Mouse (Mus musculus) cerebellum, adult 11-12 months (tissue): Measurements from ENCODE around the gene Zfp473.
"Not testable (repeated sequence)": the region's sequence is repeated elsewhere in the genome, so short reads cannot be mapped to it uniquely, and the experiment has no call there.

Source experiments
- DNase-seq: peaks from one replicate; pipeline ENCODE4 v3.0.0; 2022

Zfp473 gene

GRCm38 (mm10) chr7:44750950-44751349, at the start of gene Zfp473:
Gene Zfp473 (minus strand): TSS chr7:44751050.
- not testable (repeated sequence) for DNase-seq

- DNase-seq, result no peak
These were observed 41.9 kb upstream of the Zfp473 start for GRCm38 (mm10) chr7:44792781-44793180.

GRCm38 (mm10) chr7:44790066-44790465, 39.2 kb upstream of the Zfp473 start:
- DNase-seq, result no peak

- no peak for DNase-seq
These were observed 38.7 kb upstream of the Zfp473 start for GRCm38 (mm10) chr7:44789531-44789930.

GRCm38 (mm10) chr7:44780101-44780500, 29.3 kb upstream of the Zfp473 start:
- no peak for DNase-seq

- no peak for DNase-seq
These were observed 26.1 kb upstream of the Zfp473 start for GRCm38 (mm10) chr7:44776849-44777498.

- no peak for DNase-seq
These were observed 21.8 kb upstream of the Zfp473 start for GRCm38 (mm10) chr7:44772591-44773204.

GRCm38 (mm10) chr7:44770046-44770578, 19.3 kb upstream of the Zfp473 start:
- no peak for DNase-seq

- DNase-seq, result no peak
These were observed 17.3 kb upstream of the Zfp473 start for GRCm38 (mm10) chr7:44768129-44768528.

- DNase-seq, result no peak
These were observed 9.5 kb upstream of the Zfp473 start for GRCm38 (mm10) chr7:44760366-44760765.

- no peak for DNase-seq
These were observed 6.3 kb upstream of the Zfp473 start for GRCm38 (mm10) chr7:44757164-44757563.

GRCm38 (mm10) chr7:44748101-44749044, 2.5 kb downstream of the Zfp473 start, which contains the start of gene Vrk3:
Gene Vrk3 (plus strand): TSS chr7:44748413.
- peak; percentile 97 for DNase-seq

GRCm38 (mm10) chr7:44747115-44747514, 3.7 kb downstream of the Zfp473 start:
- no peak for DNase-seq

GRCm38 (mm10) chr7:44745076-44745475, 5.8 kb downstream of the Zfp473 start:
- peak; percentile 68 for DNase-seq

- DNase-seq, result no peak
These were observed 6.6 kb downstream of the Zfp473 start for GRCm38 (mm10) chr7:44744270-44744669.

GRCm38 (mm10) chr7:44741361-44741760, 9.5 kb downstream of the Zfp473 start:
- DNase-seq, result no peak

GRCm38 (mm10) chr7:44733723-44734122, 17.1 kb downstream of the Zfp473 start:
- DNase-seq, result no peak

- no peak for DNase-seq
These were observed 22.5 kb downstream of the Zfp473 start for GRCm38 (mm10) chr7:44728082-44728975.

GRCm38 (mm10) chr7:44727151-44727550, 23.7 kb downstream of the Zfp473 start:
- no peak for DNase-seq

- DNase-seq, result no peak
These were observed 24.5 kb downstream of the Zfp473 start for GRCm38 (mm10) chr7:44726343-44726742.

GRCm38 (mm10) chr7:44724316-44724715, 26.5 kb downstream of the Zfp473 start:
- DNase-seq, result no peak

- DNase-seq, result no peak
These were observed 28.8 kb downstream of the Zfp473 start for GRCm38 (mm10) chr7:44722058-44722457.
